Mouse (Mus musculus) olfactory bulb, adult 2 months (tissue): ENCODE results near the gene Cdc40. TPM values are rescaled to one million over a fixed set of nuclear protein-coding genes. Genes with fewer than 3 reads are reported as not detected.
A peak's percentile ranks its signal among the peaks of the same experiment; 100 is the strongest.

Experiments
- H3K27ac ChIP-seq: fragments of 200-500 bp; 2 replicates; pipeline ENCODE4 v1.5.1; 2012; ENCODE audit warnings: low read depth, low read length; ENCODE audit not compliant: insufficient read depth
- H3K4me1 ChIP-seq: fragments of 200-500 bp; 2 replicates; pipeline ENCODE4 v1.6.1; 2012; ENCODE audit warnings: low read length; ENCODE audit not compliant: control insufficient read depth, insufficient read depth
- H3K4me3 ChIP-seq: fragments of 200-500 bp; 2 replicates; pipeline ENCODE4 v1.5.1; 2012; ENCODE audit warnings: mild to moderate bottlenecking, low read depth, low read length, moderate library complexity; ENCODE audit not compliant: insufficient read depth
- CTCF ChIP-seq: fragments of 200-500 bp; IDR thresholded peaks from 2 replicates; pipeline ENCODE4 v1.5.1; 2012; ENCODE audit warnings: low read depth, mild to moderate bottlenecking, low read length, moderate library complexity; ENCODE audit not compliant: insufficient read depth
- POLR2A ChIP-seq: fragments of 200-500 bp; IDR thresholded peaks from 2 replicates; pipeline ENCODE4 v1.6.1; 2012; ENCODE audit warnings: mild to moderate bottlenecking, low read depth, low read length, moderate library complexity; ENCODE audit not compliant: insufficient read depth
- WGBS: fragments of 180-500 bp; shearing (Covaris S2); methylation state at CpG from one replicate; pipeline ENCODE4 v1.1.7; 2018; 5-methylcytosine and 5-hydroxymethylcytosine counted together
- polyA plus RNA-seq: library from polyadenylated mRNA; stranded (reverse); fragments of >200 nt; gene quantifications from 2 replicates; pipeline ENCODE4 v1.2.4, GENCODE M21; 2012; ENCODE audit warnings: low replicate concordance; ENCODE audit not compliant: missing spikeins, insufficient read depth, insufficient read length

Gene Cdc40
- not detected in 2 replicates for polyA plus RNA-seq

- Histone ChIP-seq H3K4me3 (peak within 1 kb of the TSS; percentile 96), H3K4me1 (peaks cover 6% of the 10 kb centered on the region), H3K27ac (peak within 1 kb of the TSS; percentile 100)
- no peak for TF ChIP-seq CTCF
- peak; percentile 47; the same call in 1 of the 2 replicates for TF ChIP-seq POLR2A
- WGBS: under 1% methylated on average over 44 of the region's 44 CpGs
These were observed at the start of gene Cdc40, which contains the start of gene Wasf1 for GRCm38 (mm10) chr10:40882831-40883643. Gene Cdc40, minus strand, starts transcription at chr10:40883311. Gene Wasf1, plus strand, starts transcription at chr10:40883475.

- TF ChIP-seq POLR2A: no peak
- TF ChIP-seq CTCF: no peak
- no peak overlapping the region for H3K27ac ChIP-seq
- WGBS: 70% methylated on average over 6 of the region's 6 CpGs
These were observed 36.4 kb upstream of the Cdc40 start for GRCm38 (mm10) chr10:40919464-40919863.

GRCm38 (mm10) chr10:40918669-40919440 is 35.7 kb upstream of the Cdc40 start:
- H3K4me1 ChIP-seq: peaks cover 5% of the 10 kb centered on the region
- no peak overlapping the region for H3K27ac ChIP-seq
- TF ChIP-seq CTCF (no peak), POLR2A (no peak)
- WGBS: 30% methylated on average over 8 of the region's 8 CpGs
- no peak overlapping the region for H3K4me3 ChIP-seq

More at GRCm38 (mm10) chr10:40919464-40919863, 36.4 kb upstream of the Cdc40 start:
- peaks cover 5% of the 10 kb centered on the region for H3K4me1 ChIP-seq
- no peak overlapping the region for H3K4me3 ChIP-seq

- TF ChIP-seq CTCF: no peak
- TF ChIP-seq POLR2A: no peak
- WGBS: 59% methylated on average over 2 of the region's 2 CpGs
- H3K27ac ChIP-seq: no peak overlapping the region
- no peak overlapping the region for H3K4me3 ChIP-seq
- H3K4me1 ChIP-seq: peaks cover 16% of the 10 kb centered on the region
These were observed 32.1 kb upstream of the Cdc40 start for GRCm38 (mm10) chr10:40915240-40915639.

- H3K4me1 ChIP-seq: peaks cover 16% of the 10 kb centered on the region
- H3K27ac ChIP-seq: peak overlapping the region; percentile 17; the same call in 1 of the 2 replicates
- TF ChIP-seq CTCF (no peak), POLR2A (no peak)
- WGBS: 42% methylated on average over 2 of the region's 2 CpGs
- no peak overlapping the region for H3K4me3 ChIP-seq
These were observed 27.7 kb upstream of the Cdc40 start for GRCm38 (mm10) chr10:40910811-40911210.

- no peak for TF ChIP-seq CTCF
- 7% methylated on average over 2 of the region's 2 CpGs for WGBS
- H3K4me1 ChIP-seq: peaks cover 14% of the 10 kb centered on the region
- H3K4me3 ChIP-seq: no peak overlapping the region
- peak overlapping the region; percentile 41; the same call in 1 of the 2 replicates for H3K27ac ChIP-seq
These were observed 25.5 kb upstream of the Cdc40 start for GRCm38 (mm10) chr10:40908580-40908979.

- TF ChIP-seq CTCF (no peak), POLR2A (no peak)
- WGBS: 38% methylated on average over 7 of the region's 7 CpGs
These were observed 23.7 kb upstream of the Cdc40 start for GRCm38 (mm10) chr10:40906802-40907201.

GRCm38 (mm10) chr10:40906131-40906530 is 23.0 kb upstream of the Cdc40 start:
- TF ChIP-seq POLR2A (no peak), CTCF (no peak)
- Histone ChIP-seq H3K4me3 (no peak overlapping the region), H3K27ac (peak overlapping the region; percentile 66; the same call in 1 of the 2 replicates), H3K4me1 (peaks cover 14% of the 10 kb centered on the region)
- 78% methylated on average over 1 of the region's 1 CpGs for WGBS

More at GRCm38 (mm10) chr10:40906802-40907201, 23.7 kb upstream of the Cdc40 start:
- Histone ChIP-seq H3K4me1 (peaks cover 19% of the 10 kb centered on the region), H3K4me3 (no peak overlapping the region), H3K27ac (peak overlapping the region; percentile 66)
